Mouse (Mus musculus) retina, embryonic 14.5 days (tissue): ENCODE data around the gene Zfp493.
"Not testable (repeated sequence)": the region's sequence is repeated elsewhere in the genome, so short reads cannot be mapped to it uniquely, and the experiment has no call there.

Experiments
- DNase-seq: peaks from one replicate; pipeline ENCODE4 v3.0.0-alpha.2; 2015; ENCODE audit warnings: low spot score

Gene Zfp493

DNA sequence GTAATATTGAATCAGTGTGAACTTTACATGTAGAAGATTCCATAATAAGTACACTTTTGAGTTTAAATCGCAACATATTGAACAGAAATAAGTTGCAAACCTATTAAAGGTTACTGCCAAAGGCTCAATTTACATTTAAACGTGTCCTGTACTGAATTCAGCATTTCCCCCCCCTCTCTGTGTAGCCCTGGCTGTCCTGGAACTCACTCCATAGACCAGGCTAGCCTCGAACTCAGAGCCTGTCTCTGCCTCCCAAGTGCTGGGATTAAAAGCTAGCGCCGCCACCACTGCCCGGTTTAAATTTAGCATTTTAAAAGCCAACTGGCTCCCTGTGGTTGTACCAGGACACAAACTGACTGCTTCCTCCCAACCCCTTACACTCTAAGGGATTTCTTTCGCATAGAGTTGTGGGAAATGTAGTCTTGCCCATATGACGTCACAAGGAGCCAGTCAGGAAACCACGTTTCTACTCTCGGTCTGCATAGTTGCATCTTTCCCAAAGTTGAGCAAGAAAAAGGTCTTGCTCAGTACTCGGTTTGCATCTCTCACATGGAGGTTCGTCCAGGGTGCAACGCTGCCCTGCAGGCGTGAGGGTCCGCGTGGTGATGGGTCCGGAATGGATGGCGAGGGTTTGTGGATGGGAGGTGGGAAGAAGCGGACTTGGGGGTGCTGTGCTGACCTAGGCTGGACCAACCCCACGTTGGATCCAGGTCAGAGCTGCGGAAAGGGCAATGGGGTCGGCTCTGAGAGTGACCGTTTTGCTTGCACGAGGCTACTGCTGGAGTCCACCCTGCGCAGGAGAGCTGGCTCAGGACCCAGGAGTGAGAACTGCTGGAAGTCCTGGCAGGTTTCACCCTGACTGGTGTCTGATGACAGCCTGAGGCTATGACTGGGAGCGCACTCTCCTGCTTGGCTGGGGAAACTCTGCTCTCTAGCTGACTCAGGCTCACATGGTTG is at the start of gene Zfp493:
Gene Zfp493, plus strand, starts transcription at position 429 of the 957 bp plus-strand sequence.
- peak; percentile 83 for DNase-seq

DNA sequence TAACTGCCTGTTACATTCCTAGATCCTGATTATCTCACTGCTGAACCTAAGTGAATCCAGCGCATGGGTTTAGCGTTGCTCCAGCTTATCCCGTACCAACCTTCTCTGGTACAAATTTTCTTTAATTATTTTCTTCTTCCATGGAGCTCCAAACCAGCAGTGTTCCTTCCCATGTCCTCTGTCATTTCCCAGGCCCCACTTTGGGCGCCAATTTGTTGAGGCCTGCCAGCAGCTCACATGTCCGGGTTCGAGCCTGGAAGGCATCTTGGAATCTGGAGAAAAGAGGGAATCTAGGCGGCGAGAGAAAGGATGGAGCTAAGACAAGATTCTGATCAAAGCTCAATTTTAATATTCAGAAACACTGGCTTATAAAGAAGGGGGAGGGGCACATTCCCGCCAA is 45.1 kb upstream of the Zfp493 start:
- DNase-seq, result not testable (repeated sequence)

DNA sequence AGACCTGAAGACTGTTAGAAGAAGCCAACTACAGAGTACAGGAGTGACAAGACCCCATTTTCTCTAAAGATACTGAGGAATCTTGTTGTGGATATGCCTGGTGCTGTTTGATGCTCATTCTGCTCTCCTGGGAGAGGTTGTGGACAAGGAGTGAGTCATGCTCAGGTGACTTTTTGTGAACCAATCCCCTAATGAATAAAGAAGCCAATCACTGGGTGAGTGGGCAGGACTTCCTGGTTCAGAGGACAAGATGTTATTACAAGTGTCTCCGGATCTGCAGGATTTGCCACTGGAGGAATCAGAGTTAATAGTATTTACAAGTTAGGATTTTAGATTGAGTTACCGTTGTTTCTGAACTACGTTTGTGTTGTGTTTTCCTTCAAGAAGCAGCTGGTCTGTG is 36.6 kb upstream of the Zfp493 start:
- no peak for DNase-seq

DNA sequence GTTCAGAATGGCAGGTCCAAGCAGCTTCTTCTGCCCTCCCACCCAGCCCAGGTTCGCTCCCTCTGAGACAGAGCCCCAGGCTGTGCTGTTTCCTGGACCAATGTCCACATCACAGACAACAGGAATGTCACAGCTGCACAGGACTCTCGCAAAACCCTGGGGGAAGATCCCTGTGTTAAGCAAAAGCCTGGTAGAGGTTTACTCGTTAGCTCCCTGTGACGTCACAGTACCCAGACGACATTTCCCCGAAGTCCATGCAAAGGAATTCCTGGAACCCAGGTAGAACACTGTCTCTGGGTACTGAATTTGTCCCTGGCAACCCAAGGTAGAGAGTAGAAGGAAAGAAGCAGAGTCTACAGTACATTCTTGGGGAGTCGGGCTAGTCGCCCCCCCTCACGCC is 35.6 kb upstream of the Zfp493 start:
- no peak for DNase-seq

DNA sequence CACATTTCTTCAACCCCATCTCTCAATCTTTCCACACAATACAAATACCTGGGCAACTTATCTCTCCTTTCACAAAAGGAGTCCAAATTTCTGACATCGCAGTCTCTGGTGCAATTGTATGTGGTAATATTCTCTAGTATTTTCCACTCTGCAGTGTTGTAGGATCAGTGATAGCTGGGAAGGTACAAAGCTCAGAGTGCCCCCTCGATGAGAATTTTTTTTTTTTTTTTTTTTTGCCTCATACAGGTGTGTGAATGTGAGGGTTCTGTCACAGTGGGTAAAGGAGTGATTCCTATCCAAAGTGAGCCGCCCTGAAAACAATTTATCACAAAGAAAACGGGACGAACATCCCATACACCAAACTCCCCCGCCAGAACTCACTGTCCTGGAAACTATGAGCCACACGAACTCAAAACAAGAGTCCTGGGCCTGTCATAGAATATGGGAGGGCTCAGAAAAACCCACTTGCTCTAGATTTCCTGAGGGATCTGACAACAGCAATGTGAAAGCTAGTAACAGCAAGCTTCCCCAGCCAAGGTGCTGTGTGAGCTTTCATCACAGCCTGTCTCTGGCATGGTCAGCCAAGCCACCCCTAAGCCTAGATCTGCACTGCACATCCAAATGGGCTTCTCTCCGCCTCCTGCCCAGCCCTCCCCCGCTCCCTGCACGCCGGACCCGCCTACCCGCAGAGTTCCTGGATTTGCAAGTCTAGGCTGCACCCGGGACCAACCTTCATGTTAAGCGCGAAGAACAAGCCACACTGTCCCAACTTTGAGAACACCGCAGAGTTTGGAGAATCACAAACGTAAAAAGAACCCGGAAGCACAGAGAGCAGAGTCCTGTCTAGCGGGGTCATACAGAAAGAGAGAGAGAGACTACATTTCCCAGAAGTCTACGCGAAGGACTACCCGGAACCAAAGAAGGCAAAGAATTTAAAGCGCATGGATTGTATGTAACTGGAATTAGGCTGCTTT is 24.9 kb upstream of the Zfp493 start, which contains the start of gene Zfp85:
Gene Zfp85, minus strand, starts transcription at position 896 of the 974 bp plus-strand sequence.
- peak; percentile 71 for DNase-seq

DNA sequence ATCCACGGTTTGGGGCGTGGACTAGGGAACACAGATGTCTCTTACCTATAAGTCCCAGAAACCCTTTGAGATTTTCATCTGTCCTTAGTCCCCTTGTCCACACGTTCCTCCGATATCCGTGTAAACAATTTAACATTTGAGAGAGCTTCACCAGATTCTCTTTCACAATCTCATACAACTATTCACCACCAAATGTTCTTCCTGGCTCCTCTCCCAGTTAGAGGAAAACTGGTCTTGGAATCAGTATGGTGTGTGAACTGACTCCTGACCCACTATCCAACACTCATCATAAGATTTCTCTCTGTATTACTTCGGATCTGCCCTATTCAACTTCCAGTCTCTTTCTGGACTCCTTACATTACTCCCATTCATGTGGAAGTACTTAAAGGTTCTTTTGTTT is 23.7 kb upstream of the Zfp493 start:
- DNase-seq, result no peak

DNA sequence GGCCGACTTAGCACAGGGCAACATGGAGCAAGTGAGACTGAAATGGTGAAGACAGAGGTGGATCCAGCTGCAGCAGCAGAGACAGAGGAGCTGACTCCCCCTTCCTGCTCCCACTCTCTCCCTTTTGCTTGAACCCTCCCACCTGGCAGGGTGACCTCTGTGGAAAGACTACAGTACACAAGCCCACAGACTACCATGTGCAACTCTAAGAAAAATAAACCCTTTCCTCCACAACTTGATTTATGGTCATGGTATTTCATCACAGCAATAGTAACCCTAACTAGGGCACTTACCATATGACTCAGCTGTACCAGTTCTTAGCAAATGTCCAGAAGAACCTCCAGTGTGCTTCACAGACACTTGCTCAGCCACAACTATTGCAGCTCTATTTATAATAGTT is 19.5 kb upstream of the Zfp493 start:
- no peak for DNase-seq

DNA sequence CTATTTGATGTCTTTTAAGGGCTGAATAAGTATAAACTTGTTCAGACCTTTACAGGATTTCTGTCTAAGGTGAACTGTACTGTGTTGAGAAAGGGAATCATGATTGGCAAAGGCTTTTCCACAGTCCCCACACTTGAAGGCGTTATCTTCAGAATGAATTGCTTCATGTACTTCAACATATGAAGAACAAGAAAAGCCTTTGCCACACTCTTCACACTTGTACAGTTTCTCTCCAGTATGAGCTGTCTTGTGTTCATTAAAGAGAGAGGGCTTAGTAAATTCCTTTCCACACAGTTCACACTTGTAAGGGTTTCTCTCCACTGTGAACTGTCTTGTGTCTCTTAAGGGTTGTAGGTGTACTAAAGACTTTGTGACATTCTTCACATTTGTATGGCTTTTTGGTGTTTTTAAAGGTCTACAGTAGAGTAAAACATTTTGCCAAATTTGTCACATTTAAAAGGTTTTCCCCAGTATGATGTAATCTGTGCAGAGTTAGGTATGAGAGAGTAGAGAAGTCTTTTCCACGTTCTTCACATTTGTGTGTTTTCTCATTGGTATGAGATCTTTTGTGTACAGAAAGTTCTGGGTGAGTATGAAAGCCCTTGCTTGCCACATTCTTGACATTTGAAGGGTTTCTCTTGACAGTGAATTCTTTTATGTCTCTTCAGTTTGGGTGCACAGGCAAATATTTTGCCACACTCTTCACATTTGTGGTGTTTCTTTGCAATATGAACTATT is 16.3 kb upstream of the Zfp493 start:
- DNase-seq, result no peak

DNA sequence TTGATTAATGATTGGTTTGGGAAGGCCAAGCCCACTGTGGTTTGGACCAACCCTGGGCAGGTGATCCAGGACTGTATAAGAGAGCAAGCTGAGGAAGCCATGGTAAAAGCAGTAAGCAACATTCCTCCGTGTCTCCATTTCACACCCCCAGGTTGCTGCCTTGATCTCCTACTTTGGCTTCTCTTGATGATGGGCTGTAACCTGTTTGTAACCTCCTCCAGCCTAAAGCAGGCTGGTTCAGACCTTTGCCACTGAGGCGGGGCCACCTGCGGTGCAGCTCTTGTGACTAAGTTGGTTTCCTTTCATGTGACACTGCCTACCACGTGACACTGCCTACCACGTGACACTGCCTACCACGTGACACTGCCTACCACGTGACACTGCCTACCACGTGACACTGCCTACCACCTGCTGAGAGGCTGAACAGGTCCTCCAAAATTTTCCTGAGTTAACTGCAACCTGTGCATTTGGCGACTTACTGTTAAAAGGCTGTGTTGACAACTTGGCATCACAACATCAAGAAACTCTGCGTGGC is 12.5 kb downstream of the Zfp493 start:
- no peak for DNase-seq

DNA sequence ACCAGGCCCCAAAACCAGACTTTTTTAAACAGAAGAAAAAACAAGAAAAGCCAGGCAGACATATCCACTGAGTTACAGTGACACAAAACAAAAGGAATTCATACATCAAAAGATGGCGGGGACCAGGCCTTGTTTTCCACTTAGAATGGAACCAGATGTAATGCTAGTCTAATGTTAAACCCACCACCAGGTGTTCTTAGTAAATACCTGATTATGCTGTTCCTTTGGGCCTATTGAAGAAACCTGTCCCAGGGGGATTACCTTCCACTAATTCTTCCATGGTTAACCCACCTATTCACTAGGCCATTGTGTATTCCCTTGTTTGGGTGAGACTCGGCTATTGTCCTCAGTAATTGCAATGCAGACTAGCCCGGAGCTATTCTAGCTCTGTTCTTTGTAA is 19.1 kb downstream of the Zfp493 start:
- no peak for DNase-seq

DNA sequence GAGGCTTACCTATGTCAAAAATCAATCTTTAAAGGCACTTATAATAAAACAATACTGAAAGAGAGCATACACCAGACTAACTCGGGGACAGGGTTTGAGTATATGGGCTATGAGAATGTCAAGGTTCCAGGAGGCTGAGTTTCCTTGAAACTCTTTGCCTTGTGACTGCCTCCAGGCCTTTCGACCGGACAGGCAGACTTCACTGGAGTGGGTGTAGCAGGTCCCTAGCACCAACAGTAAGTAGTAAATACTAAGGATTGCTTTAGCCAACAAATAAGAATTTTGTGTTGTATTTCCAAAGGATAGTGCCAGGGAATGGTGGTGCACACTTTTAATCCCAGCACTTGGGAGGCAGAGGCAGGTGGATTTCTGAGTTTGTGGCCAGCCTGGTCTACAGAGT is 19.7 kb downstream of the Zfp493 start:
- DNase-seq, result not testable (repeated sequence)

DNA sequence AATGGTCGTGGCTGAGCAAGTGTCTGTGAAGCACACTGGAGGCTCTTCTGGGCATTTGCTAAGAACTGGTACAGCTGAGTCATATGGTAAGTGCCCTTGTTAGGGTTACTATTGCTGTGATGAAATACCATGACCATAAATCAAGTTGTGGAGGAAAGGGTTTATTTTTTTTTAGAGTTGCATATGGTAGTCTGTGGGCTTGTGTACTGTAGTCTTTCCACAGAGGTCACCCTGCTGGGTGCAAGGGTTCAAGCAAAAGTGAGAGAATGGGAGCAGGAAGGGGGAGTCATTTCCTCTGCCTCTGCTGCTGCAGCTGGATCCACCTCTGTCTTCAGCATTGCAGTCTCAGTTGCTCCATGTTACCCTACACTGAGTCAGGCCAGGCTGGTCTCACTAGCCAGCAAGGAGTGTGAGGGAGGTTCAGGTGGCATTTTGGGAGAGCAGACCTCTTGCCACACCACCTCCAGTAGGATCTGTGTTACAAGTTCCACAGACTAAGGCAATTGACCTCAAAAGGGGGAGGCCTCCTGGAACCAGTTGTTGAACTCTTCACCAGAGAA is 32.2 kb downstream of the Zfp493 start:
- DNase-seq, result no peak

DNA sequence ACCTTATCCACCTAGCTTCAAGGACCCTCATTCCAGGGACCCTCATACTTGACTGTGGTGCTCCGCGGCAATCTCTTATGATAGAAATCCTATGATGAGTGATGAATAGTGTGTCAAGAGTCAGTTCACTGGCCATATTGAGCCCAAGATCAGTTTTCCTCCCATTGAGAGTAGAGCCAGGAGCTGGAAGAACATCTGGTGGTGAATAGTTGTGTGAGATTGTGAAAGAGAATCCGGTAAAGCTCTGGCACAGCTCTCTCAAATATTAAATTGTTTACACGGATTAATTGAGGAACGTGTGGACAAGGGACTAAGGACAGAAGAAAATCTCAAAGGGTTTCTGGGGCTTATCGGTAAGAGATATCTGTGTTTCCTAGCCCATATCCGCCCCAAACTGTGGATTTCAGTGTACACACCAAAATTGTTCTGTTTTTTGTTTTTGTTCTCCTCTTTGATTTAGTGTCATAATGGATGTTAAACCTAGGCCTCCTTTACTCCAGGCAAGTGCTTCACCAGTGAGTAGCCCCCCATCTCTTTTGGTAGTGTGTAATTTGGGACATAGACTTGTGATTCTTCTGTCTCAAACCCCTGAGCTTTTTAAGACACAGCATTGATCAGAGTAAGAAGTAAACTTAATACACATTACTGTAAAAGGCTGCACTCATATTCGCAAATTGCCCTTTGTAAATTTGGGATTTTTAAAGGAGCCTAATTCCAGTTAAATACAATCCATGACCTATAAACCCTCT is 33.6 kb downstream of the Zfp493 start:
- DNase-seq, result no peak

DNA sequence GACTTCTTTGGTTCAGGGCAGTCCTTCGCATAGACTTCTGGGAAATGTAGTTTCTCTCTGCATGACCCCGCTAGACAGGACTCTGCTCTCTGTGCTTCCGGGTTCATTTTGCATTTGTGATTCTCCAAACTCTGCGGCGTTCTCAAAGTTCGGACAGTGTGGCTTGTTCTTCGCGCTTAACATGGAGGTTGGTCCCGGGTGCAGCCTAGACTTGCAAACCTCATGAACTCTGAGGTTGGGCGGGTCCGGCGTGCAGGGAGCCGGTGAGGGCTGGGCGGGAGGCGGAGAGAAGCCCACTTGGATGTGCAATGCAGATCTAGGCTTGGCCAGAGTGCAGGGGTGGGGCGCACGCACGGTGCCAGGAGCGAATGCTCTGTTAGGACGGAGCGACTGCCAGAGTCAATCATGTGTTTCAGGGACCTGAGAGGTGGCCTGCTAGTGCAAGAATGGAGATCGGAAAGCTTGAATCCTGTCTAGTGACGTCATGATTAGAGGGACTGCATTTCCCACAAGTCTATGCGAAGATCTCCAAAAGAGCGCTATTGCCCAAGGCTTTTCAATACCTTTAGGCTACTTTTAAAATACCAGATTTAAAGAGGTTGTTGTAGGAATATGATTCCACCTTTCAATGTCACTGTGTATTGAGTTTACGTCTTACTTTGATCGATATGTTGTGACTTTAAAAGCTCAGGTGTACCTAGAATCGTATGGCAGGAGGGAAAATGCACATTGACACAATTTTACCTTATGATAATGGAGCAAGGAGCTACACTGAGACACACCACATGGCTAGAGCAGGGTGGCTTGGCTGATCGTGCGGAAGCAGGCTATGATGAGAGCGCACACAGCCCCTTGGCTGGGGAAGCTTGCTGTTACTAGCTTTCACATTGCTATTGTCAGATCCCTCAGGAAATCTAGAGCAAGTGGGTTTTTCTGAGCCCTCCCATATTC is 34.5 kb downstream of the Zfp493 start, which contains the start of gene Zfp273:
Gene Zfp273, plus strand, starts transcription at position 31 of the 951 bp plus-strand sequence.
- DNase-seq, result peak; percentile 85

DNA sequence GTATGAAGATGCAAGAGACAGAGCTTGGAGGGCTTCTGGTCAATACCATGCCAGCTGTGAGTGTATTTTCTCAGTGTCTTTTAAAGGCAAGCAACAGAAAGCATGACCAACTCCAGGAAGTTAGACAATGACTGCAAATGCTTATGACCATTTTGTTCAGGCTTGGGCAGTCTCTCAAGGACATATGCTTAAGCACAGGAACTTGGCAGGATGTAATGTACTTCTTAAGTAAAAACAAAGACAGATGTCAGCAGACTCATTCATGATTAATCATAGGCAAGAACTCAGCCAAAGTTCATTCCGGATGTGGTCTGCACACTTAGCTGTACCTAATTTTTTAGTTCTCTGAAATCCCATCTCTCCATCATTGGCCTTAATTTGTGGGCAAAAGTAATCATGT is 39.1 kb downstream of the Zfp493 start:
- no peak for DNase-seq

DNA sequence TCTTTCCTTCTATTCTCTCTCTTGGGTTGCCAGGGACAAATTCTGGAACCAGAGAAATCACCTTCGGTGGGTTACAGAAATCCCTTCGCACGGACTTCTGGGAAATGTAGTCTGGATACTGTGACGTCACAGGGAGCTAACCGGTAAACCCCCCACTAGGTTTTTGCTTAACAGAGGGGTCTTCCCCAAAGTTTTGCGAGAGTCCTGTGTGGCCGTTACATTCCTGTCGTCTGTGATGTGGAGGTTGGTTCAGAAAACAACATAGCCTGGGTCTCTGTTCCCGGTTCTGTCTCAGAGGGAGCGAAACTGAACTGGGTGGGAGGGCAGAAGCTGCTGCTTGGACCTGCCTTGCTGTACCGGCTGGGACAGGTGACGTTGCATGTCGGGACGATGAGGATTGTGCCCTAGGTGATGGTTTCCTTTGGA is 51.4 kb downstream of the Zfp493 start, which contains the start of gene Gm10037:
Gene Gm10037, plus strand, starts transcription at position 196 of the 426 bp plus-strand sequence.
- peak; percentile 70 for DNase-seq

DNA sequence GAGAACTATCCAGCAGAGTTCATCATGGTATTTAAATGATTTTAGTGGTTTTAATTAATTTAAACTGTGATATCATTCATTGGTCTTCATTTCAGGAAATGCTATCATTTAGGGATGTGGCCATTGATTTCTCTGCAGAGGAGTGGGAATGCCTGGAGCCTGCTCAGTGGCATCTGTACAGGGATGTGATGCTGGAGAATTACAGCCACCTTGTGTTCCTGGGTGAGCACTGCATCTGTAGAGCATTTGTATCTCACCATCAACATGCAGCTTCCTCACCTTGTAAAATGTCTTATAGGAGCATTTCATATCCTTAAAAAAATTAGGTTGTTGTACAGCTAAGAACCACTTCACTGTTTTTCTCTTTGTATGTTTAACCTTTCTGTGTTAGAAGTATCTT is 53.6 kb downstream of the Zfp493 start:
- not testable (repeated sequence) for DNase-seq
